8 mouse cellular contexts compared by ENCODE assay signal in genomic region chr7:27227276-27227675, GRCm38 (mm10). TPM values are rescaled to one million over a fixed set of nuclear protein-coding genes. Genes with fewer than 3 reads are reported as not detected.
DNase-seq lines count a peak whose midpoint lies in the region; ATAC-seq and TF ChIP-seq lines count a peak whose summit lies in the region.

No protein-coding gene starts in this region.

- no peak for TF ChIP-seq CTCF in lung, postnatal 0 days (IDR thresholded peaks at IDR 0.05)

- no peak for ATAC-seq in cerebellum, adult (ENCODE audit: insufficient number of reproducible peaks, low FRiP score, low TSS enrichment)
- no peak for ATAC-seq in lung, postnatal 0 days
- no peak for ATAC-seq in limb, embryonic 12.5 days (ENCODE audit: insufficient number of reproducible peaks, insufficient read depth, low FRiP score, low TSS enrichment, low read depth)
- no peak for ATAC-seq in stomach, embryonic 14.5 days (ENCODE audit: insufficient number of reproducible peaks, insufficient read depth, low FRiP score, low read depth)

- peak overlapping the region; percentile 72 for H3K4me3 ChIP-seq in lung, postnatal 0 days (ENCODE audit: low read depth, low read length)
- peak overlapping the region; percentile 86 for H3K4me3 ChIP-seq in limb, embryonic 12.5 days (replicated peaks)
- H3K4me3 ChIP-seq in stomach, embryonic 14.5 days (ENCODE audit: low read depth, low read length), result peak overlapping the region; percentile 81

- H3K4me1 ChIP-seq in lung, postnatal 0 days (ENCODE audit: insufficient read depth, low read depth, low read length), result peaks cover 30% of the 10 kb centered on the region
- H3K4me1 ChIP-seq in limb, embryonic 12.5 days (replicated peaks), result peaks cover 51% of the 10 kb centered on the region
- H3K4me1 ChIP-seq in stomach, embryonic 14.5 days (ENCODE audit: control insufficient read depth, insufficient read depth, low read length), result peaks cover 41% of the 10 kb centered on the region

- WGBS in lung, postnatal 0 days, result 21% methylated on average over 9 of the region's 9 CpGs
- 33% methylated on average over 9 of the region's 9 CpGs for WGBS in limb, embryonic 12.5 days
- 22% methylated on average over 9 of the region's 9 CpGs for WGBS in stomach, embryonic 14.5 days

- peak; percentile 21 to 40 for DNase-seq in cerebellum, adult 18-20 months
- no peak for DNase-seq in lung, postnatal 0 days (ENCODE audit: low spot score)
- no peak for DNase-seq in lung, postnatal 4 days
- DNase-seq in right cerebral cortex, postnatal 10 days (ENCODE audit: low spot score in 2 of 2), result no peak
- DNase-seq in kidney, postnatal 14 days, result no peak

- no peaks in the 10 kb centered on the region for H3K27me3 ChIP-seq in lung, postnatal 0 days (replicated peaks; ENCODE audit: insufficient read depth, low read length)
- no peaks in the 10 kb centered on the region for H3K27me3 ChIP-seq in limb, embryonic 12.5 days
- no peaks in the 10 kb centered on the region for H3K27me3 ChIP-seq in stomach, embryonic 14.5 days (ENCODE audit: control insufficient read depth, insufficient read depth, low read length)

- no peak for TF ChIP-seq EP300 in lung, postnatal 0 days (IDR thresholded peaks at IDR 0.05)

- peak overlapping the region; percentile 92; the same call in 1 of the 2 replicates for H3K27ac ChIP-seq in lung, postnatal 0 days (ENCODE audit: low read length)
- H3K27ac ChIP-seq in limb, embryonic 12.5 days, result no peak overlapping the region
- no peak overlapping the region for H3K27ac ChIP-seq in stomach, embryonic 14.5 days (ENCODE audit: low read length)

- H3K9me3 ChIP-seq in lung, postnatal 0 days (ENCODE audit: low read length), result no peaks in the 10 kb centered on the region
- H3K9me3 ChIP-seq in limb, embryonic 12.5 days, result no peaks in the 10 kb centered on the region
- no peaks in the 10 kb centered on the region for H3K9me3 ChIP-seq in stomach, embryonic 14.5 days (ENCODE audit: control insufficient read depth, low read depth, low read length)

- peak overlapping the region; percentile 85 for H3K9ac ChIP-seq in lung, postnatal 0 days (replicated peaks; ENCODE audit: low read depth)
- H3K9ac ChIP-seq in limb, embryonic 12.5 days (replicated peaks), result peak overlapping the region; percentile 80
- peak overlapping the region; percentile 78; the same call in 1 of the 2 replicates for H3K9ac ChIP-seq in stomach, embryonic 14.5 days (replicated peaks; ENCODE audit: low read depth, low read length)

- no peaks in the 10 kb centered on the region for H3K36me3 ChIP-seq in lung, postnatal 0 days (ENCODE audit: insufficient read depth, low read length)
- H3K36me3 ChIP-seq in limb, embryonic 12.5 days, result peaks cover 1% of the 10 kb centered on the region; the same call in 1 of the 2 replicates
- H3K36me3 ChIP-seq in stomach, embryonic 14.5 days (ENCODE audit: control insufficient read depth, insufficient read depth, low read length), result no peaks in the 10 kb centered on the region

- H3K4me2 ChIP-seq in lung, postnatal 0 days (replicated peaks; ENCODE audit: low read depth, low read length), result peak overlapping the region; percentile 82
- H3K4me2 ChIP-seq in limb, embryonic 12.5 days, result peak overlapping the region; percentile 87
- peak overlapping the region; percentile 68 for H3K4me2 ChIP-seq in stomach, embryonic 14.5 days (replicated peaks; ENCODE audit: low read depth, low read length)

RNA-seq across cellular contexts. Expression of gene Itpkc, which starts 1.2 kb away (rescaled TPM):
- polyA plus RNA-seq in lung, postnatal 0 days (2015; fragmentation: Nextera tagmentation; extraction: Ambion mirVana), result 2.9 and 4.1 TPM in 2 replicates
- polyA plus RNA-seq in limb, embryonic 12.5 days (2016; fragmentation: Nextera tagmentation; extraction: Ambion mirVana), result 9.3 and 9.5 TPM in 2 replicates
- polyA plus RNA-seq in stomach, embryonic 14.5 days (2014; fragmentation: Nextera tagmentation; extraction: Ambion mirVana), result 8.5 and 10.8 TPM in 2 replicates

RNA-seq across cellular contexts. Expression of gene Coq8b, which starts 5.5 kb away (rescaled TPM):
- polyA plus RNA-seq in lung, postnatal 0 days (2015; fragmentation: Nextera tagmentation; extraction: Ambion mirVana), result 21.3 and 23.6 TPM in 2 replicates
- 15.7 and 16.6 TPM in 2 replicates for polyA plus RNA-seq in limb, embryonic 12.5 days (2016; fragmentation: Nextera tagmentation; extraction: Ambion mirVana)
- 19.7 and 20.5 TPM in 2 replicates for polyA plus RNA-seq in stomach, embryonic 14.5 days (2014; fragmentation: Nextera tagmentation; extraction: Ambion mirVana)

RNA-seq across cellular contexts. Expression of gene Numbl, which starts 31.0 kb away (rescaled TPM):
- polyA plus RNA-seq in lung, postnatal 0 days (2015; fragmentation: Nextera tagmentation; extraction: Ambion mirVana), result 11.6 and 11.7 TPM in 2 replicates
- 25.3 and 26.5 TPM in 2 replicates for polyA plus RNA-seq in limb, embryonic 12.5 days (2016; fragmentation: Nextera tagmentation; extraction: Ambion mirVana)
- polyA plus RNA-seq in stomach, embryonic 14.5 days (2014; fragmentation: Nextera tagmentation; extraction: Ambion mirVana), result 15.0 and 16.5 TPM in 2 replicates

RNA-seq across cellular contexts. Expression of gene Snrpa, which starts 31.2 kb away (rescaled TPM):
- 69.7 and 75.8 TPM in 2 replicates for polyA plus RNA-seq in lung, postnatal 0 days (2015; fragmentation: Nextera tagmentation; extraction: Ambion mirVana)
- polyA plus RNA-seq in limb, embryonic 12.5 days (2016; fragmentation: Nextera tagmentation; extraction: Ambion mirVana), result 294 and 321 TPM in 2 replicates
- polyA plus RNA-seq in stomach, embryonic 14.5 days (2014; fragmentation: Nextera tagmentation; extraction: Ambion mirVana), result 260 and 274 TPM in 2 replicates

RNA-seq across cellular contexts. Expression of gene BC024978, which starts 31.7 kb away (rescaled TPM):
- 2.5 TPM in 2 replicates for polyA plus RNA-seq in lung, postnatal 0 days (2015; fragmentation: Nextera tagmentation; extraction: Ambion mirVana)
- polyA plus RNA-seq in limb, embryonic 12.5 days (2016; fragmentation: Nextera tagmentation; extraction: Ambion mirVana), result 4.0 and 4.1 TPM in 2 replicates
- polyA plus RNA-seq in stomach, embryonic 14.5 days (2014; fragmentation: Nextera tagmentation; extraction: Ambion mirVana), result 4.2 and 4.5 TPM in 2 replicates

Comparison
In these comparisons a context has a peak if more than half of its experiments do, and no peak if none do; other contexts are left out.
1. DNase-seq: peak in cerebellum, adult 18-20 months (2 of 2); none in lung, postnatal 0 days (single experiment), lung, postnatal 4 days (0 of 2), right cerebral cortex, postnatal 10 days (0 of 2) and kidney, postnatal 14 days (single experiment).
2. Peak in every context shown above with its lines, with median percentiles within 50 percentile points of each other: H3K4me2 ChIP-seq, H3K4me3 ChIP-seq and H3K9ac ChIP-seq.